Mouse (Mus musculus): ENCODE measurements around the gene Cyld. TPM values are rescaled to one million over a fixed set of nuclear protein-coding genes. Genes with fewer than 3 reads are reported as not detected.
"Not testable (repeated sequence)": the region's sequence is repeated elsewhere in the genome, so short reads cannot be mapped to it uniquely, and the experiment has no call there.

The Cyld gene
- 13.0 and 14.3 TPM in 2 replicates for polyA plus RNA-seq (2015; fragmentation: Nextera tagmentation; extraction: Ambion mirVana)

DNA sequence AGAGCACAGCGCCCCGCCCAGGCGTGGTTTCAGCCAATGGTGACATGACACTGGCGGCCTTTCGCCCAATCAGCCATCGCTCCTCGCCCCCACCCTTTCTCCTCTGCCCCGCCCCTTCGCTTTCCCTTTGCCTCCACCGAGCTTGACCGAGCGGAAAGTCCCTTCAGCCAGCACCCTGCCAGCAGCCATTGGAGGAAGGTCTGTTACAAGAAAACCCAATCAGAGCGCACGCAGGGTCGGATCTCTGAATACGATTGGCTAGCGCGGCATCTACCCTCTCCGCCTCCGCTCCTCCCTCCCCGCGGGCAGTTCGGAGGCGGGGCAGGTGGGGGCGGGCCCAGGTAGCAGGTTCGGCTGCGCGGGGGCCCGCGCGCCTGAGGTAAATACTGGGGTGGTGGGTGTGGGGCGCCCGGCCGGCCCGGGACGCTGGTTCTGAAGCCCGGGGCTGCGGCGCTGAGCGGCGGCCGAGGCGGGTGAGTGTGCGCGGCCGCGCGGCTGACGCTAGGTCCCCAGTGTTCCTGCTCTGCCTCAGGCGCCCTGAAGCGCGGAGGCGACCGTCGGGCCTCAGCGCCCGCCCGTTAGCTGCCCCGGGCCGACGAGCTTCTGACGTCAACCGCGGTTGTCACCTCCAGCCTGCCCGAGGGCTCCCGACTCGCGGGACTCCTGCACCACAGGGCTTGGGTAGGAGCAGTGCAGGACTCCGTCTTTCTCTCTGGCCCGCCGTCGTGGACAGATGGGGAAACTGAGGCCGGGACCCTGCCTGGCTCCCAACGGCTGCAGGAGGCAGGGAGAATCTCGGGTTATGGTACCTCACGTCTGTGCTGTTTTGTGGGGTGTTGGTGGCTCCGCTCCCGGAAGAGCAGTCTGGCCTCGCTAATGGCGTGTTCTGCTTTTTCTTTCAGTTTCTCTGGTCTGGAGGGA is at the start of gene Cyld:
Gene Cyld (plus strand): TSS at position 308 of the 921 bp plus-strand sequence.
- H3K27ac ChIP-seq: peak within 1 kb of the TSS; percentile 63
- no peaks in the 10 kb centered on the region for H3K9me3 ChIP-seq
- peak within 1 kb of the TSS; percentile 91 for H3K4me3 ChIP-seq
- under 1% methylated on average over 74 of the region's 80 CpGs for WGBS
- H3K9ac ChIP-seq: peak within 1 kb of the TSS; percentile 86
- ATAC-seq (ENCODE audit: insufficient number of reproducible peaks, insufficient read depth, low FRiP score, low TSS enrichment, low read depth): peak; percentile 99
- peaks cover 13% of the 10 kb centered on the region for H3K4me1 ChIP-seq
- no peaks in the 10 kb centered on the region for H3K36me3 ChIP-seq
- H3K27me3 ChIP-seq: no peaks in the 10 kb centered on the region
- peak within 1 kb of the TSS; percentile 79 for H3K4me2 ChIP-seq

DNA sequence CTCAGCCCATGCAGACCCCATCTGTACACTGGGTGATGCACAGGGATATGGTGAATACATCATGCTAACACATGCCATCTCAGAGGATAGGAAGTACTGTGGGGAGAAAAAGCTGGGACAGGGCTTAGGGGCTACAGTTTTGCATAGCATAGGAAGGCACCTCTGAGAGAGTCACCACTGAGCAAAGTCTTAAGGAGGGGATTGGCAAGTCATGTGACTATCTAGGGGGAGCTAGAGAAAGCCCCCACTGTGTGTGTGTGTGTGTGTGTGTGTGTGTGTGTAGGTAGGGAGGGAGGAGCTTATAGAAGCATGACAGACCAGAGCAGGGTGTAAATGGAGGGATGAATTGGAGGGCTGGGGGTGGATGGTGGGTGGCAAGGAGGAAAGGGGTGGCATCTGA is 48.5 kb upstream of the Cyld start:
- Histone ChIP-seq H3K4me1 (peaks cover 33% of the 10 kb centered on the region), H3K4me2 (peak overlapping the region; percentile 70; the same call in 1 of the 2 replicates)

DNA sequence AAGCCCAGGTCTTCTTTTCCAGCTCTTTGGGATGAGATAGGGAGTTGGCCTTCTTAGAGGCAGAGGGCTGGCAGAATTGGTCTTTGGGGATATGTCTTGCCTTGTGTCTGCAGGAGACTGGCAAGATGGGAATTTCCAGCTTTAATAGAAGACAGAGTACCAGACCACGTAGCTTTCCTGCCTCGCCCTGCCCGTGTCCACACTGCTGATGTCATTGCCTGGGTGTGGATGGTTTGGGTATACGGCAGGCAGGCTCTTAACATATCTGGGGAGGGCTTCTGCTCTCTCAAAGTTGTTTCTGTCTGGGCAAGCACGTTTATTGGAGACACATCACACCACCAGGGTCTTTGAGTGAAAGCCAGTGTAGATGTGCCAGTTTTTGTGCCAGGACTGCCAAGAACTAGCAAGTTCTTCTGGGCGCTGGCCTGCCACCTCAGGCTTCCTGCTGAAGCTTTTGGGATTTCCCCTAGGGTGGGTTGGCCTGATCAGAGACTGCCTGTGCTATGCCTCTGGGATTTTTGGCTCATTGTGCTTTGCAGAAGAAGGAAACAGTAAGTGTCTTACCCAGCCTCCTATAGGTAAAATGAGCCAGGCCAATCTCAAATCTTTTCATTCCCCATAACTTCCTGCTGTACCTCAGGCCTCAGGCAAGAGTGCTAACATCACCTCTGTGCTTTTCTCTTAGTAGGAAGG is 46.7 kb upstream of the Cyld start:
- no peak overlapping the region for H3K4me2 ChIP-seq
- H3K27me3 ChIP-seq: peaks cover 5% of the 10 kb centered on the region
- H3K27ac ChIP-seq: no peak overlapping the region
- no peaks in the 10 kb centered on the region for H3K9me3 ChIP-seq
- no peak overlapping the region for H3K9ac ChIP-seq
- peaks cover 33% of the 10 kb centered on the region for H3K4me1 ChIP-seq
- ATAC-seq (ENCODE audit: insufficient number of reproducible peaks, insufficient read depth, low FRiP score, low TSS enrichment, low read depth): no peak
- 72% methylated on average over 6 of the region's 6 CpGs for WGBS
- H3K36me3 ChIP-seq: no peaks in the 10 kb centered on the region
- H3K4me3 ChIP-seq: no peak overlapping the region

More for the DNA sequence above, 48.5 kb upstream of the Cyld start:
- Histone ChIP-seq H3K4me3 (no peak overlapping the region), H3K36me3 (no peaks in the 10 kb centered on the region), H3K9ac (no peak overlapping the region), H3K27ac (no peak overlapping the region), H3K27me3 (peaks cover 5% of the 10 kb centered on the region), H3K9me3 (no peaks in the 10 kb centered on the region)
- ATAC-seq (ENCODE audit: insufficient number of reproducible peaks, insufficient read depth, low FRiP score, low TSS enrichment, low read depth): 0 out of 2 replicates have a peak, but pooled peaks have one; percentile 10

DNA sequence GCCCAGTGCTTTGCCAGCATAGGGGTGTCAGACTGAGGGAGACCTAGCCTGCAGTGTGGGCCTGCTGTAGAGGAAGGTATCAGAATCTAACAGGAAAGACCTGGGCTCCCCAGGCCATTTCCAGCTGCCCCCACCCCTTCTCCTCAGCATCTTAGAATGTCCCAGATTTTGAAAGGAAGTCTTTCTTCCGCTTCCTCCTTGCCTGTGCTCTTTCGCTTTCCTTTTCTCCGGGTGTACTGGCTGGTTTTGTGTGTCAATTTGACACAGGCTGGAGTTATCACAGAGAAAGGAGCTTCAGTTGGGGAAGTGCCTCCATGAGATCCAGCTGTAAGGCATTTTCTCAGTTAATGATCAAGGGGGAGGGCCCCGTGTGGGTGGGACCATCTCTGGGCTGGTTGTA is 45.7 kb upstream of the Cyld start:
- not testable (repeated sequence) for H3K27me3 ChIP-seq; H3K9ac ChIP-seq; H3K4me2 ChIP-seq; H3K27ac ChIP-seq; H3K36me3 ChIP-seq; H3K4me3 ChIP-seq; ATAC-seq (ENCODE audit: insufficient number of reproducible peaks, insufficient read depth, low FRiP score, low TSS enrichment, low read depth); H3K9me3 ChIP-seq
- WGBS: 32% methylated on average over 4 of the region's 4 CpGs
- peaks cover 33% of the 10 kb centered on the region for H3K4me1 ChIP-seq

DNA sequence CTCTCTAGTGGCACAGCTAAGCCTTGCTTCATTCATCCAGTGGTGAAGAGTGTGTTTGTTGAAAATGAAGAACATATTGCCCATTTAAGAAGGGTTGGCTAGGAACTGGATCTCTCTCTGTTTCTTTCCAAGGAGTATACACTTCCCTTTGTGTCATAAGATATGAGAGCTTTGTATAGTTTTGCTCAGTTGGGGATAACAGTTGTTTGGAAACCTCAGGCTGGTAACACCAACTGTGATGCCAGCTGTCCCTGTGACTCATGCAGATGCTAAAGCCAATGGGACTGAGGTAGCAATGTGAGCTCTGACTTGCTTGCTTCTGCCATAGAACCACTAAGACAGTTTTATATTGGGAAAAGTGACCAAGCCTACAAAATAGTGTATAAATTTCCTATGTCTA is 41.5 kb upstream of the Cyld start:
- peaks cover 20% of the 10 kb centered on the region for H3K4me1 ChIP-seq
- no peak for ATAC-seq (ENCODE audit: insufficient number of reproducible peaks, insufficient read depth, low FRiP score, low TSS enrichment, low read depth)
- no peaks in the 10 kb centered on the region for H3K36me3 ChIP-seq
- no peak overlapping the region for H3K27ac ChIP-seq
- no peak overlapping the region for H3K4me3 ChIP-seq
- H3K4me2 ChIP-seq: no peak overlapping the region
- H3K9me3 ChIP-seq: no peaks in the 10 kb centered on the region
- no peaks in the 10 kb centered on the region; the same call in 1 of the 2 replicates for H3K27me3 ChIP-seq
- no peak overlapping the region for H3K9ac ChIP-seq

DNA sequence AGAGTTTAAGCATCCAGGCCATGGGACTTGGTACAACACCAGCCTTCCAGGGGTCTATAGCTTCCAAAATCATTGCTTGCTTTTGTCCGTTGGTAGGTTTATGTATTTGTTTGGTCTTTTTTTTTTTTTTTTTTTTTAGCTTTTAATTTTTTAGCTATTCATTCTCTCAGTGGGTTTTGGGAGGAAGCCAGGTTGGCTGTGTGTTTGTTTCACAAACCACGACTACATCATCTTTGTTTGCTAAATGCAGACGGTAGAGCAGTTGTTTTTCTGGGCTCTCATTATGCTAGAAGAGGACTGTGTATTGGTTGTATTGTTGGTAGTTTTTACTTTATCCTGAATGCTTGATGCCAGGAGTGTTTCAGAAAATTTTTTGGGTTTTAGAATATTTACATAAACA is 37.0 kb upstream of the Cyld start:
- no peak overlapping the region for H3K4me2 ChIP-seq
- 64% methylated on average over 3 of the region's 3 CpGs for WGBS
- H3K4me1 ChIP-seq: peaks cover 17% of the 10 kb centered on the region
- 0 out of 2 replicates have a peak overlapping the region, but pooled peaks have one; percentile 39 for H3K27ac ChIP-seq
- H3K9me3 ChIP-seq: no peaks in the 10 kb centered on the region
- no peak for ATAC-seq (ENCODE audit: insufficient number of reproducible peaks, insufficient read depth, low FRiP score, low TSS enrichment, low read depth)
- no peak overlapping the region for H3K4me3 ChIP-seq
- no peaks in the 10 kb centered on the region for H3K27me3 ChIP-seq
- peaks cover 3% of the 10 kb centered on the region; the same call in 1 of the 2 replicates for H3K36me3 ChIP-seq
- H3K9ac ChIP-seq: 0 out of 2 replicates have a peak overlapping the region, but pooled peaks have one; percentile 3

DNA sequence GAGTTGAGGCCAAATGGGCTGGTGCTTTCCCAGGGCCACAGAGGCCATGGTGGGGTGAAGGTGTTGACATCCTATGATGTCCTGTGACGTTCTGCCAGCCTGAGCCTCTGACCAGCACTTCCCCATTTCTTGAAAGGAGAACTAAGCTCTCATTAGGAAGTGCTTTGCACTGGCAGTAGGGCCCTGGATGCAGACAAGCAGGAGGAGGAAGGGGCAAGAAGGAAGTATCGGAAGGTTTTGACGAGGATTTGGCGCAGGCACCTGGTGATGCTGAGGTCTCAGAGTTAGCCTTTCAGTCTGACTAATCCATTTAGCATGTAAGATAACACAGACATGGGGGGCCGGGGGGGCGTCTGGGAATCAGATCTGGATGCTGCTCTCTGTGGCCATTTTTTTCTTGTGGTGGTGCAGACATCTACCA is 34.4 kb upstream of the Cyld start:
- H3K9me3 ChIP-seq: no peaks in the 10 kb centered on the region
- no peak overlapping the region for H3K9ac ChIP-seq
- peaks cover 24% of the 10 kb centered on the region for H3K4me1 ChIP-seq
- no peaks in the 10 kb centered on the region for H3K27me3 ChIP-seq
- H3K4me3 ChIP-seq: no peak overlapping the region
- WGBS: 71% methylated on average over 6 of the region's 6 CpGs
- peaks cover 3% of the 10 kb centered on the region; the same call in 1 of the 2 replicates for H3K36me3 ChIP-seq
- no peak for ATAC-seq (ENCODE audit: insufficient number of reproducible peaks, insufficient read depth, low FRiP score, low TSS enrichment, low read depth)
- no peak overlapping the region for H3K27ac ChIP-seq
- H3K4me2 ChIP-seq: no peak overlapping the region

DNA sequence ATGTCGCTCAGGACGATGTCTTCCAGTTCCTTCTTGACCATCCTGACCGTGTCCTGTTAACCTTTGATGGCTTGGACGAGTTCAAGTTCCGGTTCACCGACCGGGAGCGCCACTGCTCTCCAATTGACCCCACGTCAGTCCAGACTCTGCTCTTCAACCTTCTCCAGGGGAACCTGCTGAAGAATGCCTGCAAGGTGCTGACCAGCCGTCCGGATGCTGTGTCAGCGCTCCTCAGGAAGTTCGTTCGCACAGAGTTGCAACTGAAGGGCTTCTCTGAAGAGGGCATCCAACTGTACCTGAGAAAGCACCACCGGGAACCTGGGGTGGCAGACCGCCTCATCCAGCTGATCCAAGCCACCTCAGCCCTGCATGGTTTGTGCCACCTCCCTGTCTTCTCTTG is 32.7 kb upstream of the Cyld start:
- Histone ChIP-seq H3K9me3 (no peaks in the 10 kb centered on the region), H3K4me1 (peaks cover 33% of the 10 kb centered on the region), H3K27ac (no peak overlapping the region), H3K4me3 (no peak overlapping the region), H3K27me3 (no peaks in the 10 kb centered on the region), H3K9ac (no peak overlapping the region), H3K4me2 (no peak overlapping the region), H3K36me3 (peaks cover 3% of the 10 kb centered on the region; the same call in 1 of the 2 replicates)
- WGBS: 83% methylated on average over 16 of the region's 16 CpGs
- no peak for ATAC-seq (ENCODE audit: insufficient number of reproducible peaks, insufficient read depth, low FRiP score, low TSS enrichment, low read depth)

DNA sequence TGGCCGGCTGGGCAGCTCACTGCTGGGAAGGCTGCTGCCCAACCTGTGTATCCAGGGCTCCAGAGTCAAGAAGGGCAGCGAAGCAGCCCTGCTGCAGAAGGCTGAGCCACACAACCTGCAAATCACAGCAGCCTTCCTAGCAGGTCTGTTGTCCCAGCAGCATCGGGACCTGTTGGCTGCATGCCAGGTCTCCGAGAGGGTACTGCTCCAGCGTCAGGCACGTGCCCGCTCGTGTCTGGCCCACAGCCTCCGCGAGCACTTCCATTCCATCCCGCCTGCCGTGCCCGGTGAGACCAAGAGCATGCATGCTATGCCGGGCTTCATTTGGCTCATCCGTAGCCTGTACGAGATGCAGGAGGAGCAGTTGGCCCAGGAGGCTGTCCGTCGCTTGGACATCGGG is 31.9 kb upstream of the Cyld start:
- H3K4me3 ChIP-seq: no peak overlapping the region
- 89% methylated on average over 19 of the region's 19 CpGs for WGBS
- H3K27me3 ChIP-seq: no peaks in the 10 kb centered on the region
- ATAC-seq (ENCODE audit: insufficient number of reproducible peaks, insufficient read depth, low FRiP score, low TSS enrichment, low read depth): no peak
- H3K36me3 ChIP-seq: peaks cover 3% of the 10 kb centered on the region; the same call in 1 of the 2 replicates
- no peak overlapping the region for H3K9ac ChIP-seq
- no peak overlapping the region for H3K27ac ChIP-seq
- H3K4me1 ChIP-seq: peaks cover 31% of the 10 kb centered on the region
- H3K9me3 ChIP-seq: no peaks in the 10 kb centered on the region
- H3K4me2 ChIP-seq: no peak overlapping the region

DNA sequence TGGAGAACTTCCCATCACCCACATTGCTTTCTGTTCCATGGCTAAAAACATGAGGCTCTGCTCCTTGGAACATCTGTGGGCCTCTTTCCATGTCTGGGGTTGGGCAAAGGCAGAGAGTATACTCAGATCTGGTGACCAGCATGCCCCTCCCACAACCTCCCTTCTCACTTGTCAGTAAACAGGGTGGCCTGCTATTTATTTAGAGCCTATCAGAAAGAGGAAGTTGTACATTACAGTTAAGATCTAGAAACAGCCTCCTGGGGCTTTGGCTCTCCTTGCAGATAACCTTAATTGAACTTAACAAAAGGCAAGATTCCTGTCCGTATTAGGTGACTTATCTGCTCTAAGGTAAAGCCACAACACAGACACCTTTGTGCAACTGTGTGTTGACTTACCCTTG is 30.4 kb upstream of the Cyld start:
- H3K27me3 ChIP-seq: no peaks in the 10 kb centered on the region
- ATAC-seq (ENCODE audit: insufficient number of reproducible peaks, insufficient read depth, low FRiP score, low TSS enrichment, low read depth): no peak
- WGBS: 39% methylated on average over 1 of the region's 1 CpGs
- H3K9me3 ChIP-seq: no peaks in the 10 kb centered on the region
- no peak overlapping the region for H3K4me3 ChIP-seq
- H3K4me1 ChIP-seq: peaks cover 27% of the 10 kb centered on the region
- peaks cover 3% of the 10 kb centered on the region; the same call in 1 of the 2 replicates for H3K36me3 ChIP-seq
- H3K9ac ChIP-seq: no peak overlapping the region
- H3K27ac ChIP-seq: no peak overlapping the region
- no peak overlapping the region for H3K4me2 ChIP-seq

DNA sequence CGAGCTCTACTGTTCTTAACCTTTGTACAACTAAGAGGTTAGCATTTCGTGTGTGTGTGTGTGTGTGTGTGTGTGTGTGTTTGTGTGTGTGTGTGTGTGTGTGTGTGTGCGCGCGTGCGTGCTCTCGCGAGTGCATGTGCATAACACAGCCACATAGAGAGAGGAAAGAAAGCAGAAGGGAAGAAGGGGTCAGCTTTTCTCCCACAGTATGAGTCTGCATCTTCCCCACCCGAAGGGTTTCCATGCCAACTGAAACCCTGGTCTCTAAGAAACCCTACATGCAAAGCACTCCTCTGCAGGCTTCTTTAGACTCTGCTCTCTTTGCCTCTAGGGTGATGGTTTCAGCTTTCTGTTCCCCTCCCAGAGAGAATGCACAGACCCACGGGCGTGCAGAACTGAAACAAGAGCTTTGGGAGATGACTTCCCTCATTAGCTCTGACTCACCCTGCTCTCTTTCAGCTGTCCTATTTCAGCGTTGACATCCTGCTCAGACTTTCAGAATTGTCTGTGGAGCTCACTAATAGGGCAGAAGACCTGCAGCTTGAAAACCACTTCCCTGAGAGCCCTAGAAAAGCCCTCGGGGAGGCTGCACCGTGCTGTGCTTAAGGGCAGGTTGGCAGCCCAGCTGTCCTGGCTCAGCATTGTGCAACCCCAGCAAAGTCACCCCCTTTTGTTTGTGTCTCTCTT is 28.3 kb upstream of the Cyld start:
- Histone ChIP-seq H3K4me3 (no peak overlapping the region), H3K4me2 (no peak overlapping the region), H3K4me1 (peaks cover 36% of the 10 kb centered on the region), H3K9me3 (no peaks in the 10 kb centered on the region), H3K27ac (peak overlapping the region; percentile 41), H3K27me3 (no peaks in the 10 kb centered on the region), H3K9ac (no peak overlapping the region), H3K36me3 (peaks cover 3% of the 10 kb centered on the region; the same call in 1 of the 2 replicates)
- 53% methylated on average over 14 of the region's 14 CpGs for WGBS
- no peak for ATAC-seq (ENCODE audit: insufficient number of reproducible peaks, insufficient read depth, low FRiP score, low TSS enrichment, low read depth)
